Mouse (Mus musculus) heart, adult 2 months (tissue): Measurements from ENCODE around the gene Kif18b.

Experiments used
- CTCF ChIP-seq: fragments of 200-600 bp; IDR thresholded peaks from 2 replicates; pipeline ENCODE4 v1.8.1; 2022; ENCODE audit warnings: antibody characterized with exemption, mild to moderate bottlenecking, moderate library complexity
- EP300 ChIP-seq: fragments of 200-500 bp; IDR thresholded peaks from 2 replicates; pipeline ENCODE4 v1.6.1; 2011; ENCODE audit warnings: low read depth, low read length, control low read depth; ENCODE audit not compliant: insufficient read depth
- POLR2A ChIP-seq: fragments of 200-500 bp; IDR thresholded peaks from 2 replicates; pipeline ENCODE4 v1.6.1; 2011; ENCODE audit warnings: mild to moderate bottlenecking, low read depth, low read length, control low read depth; ENCODE audit not compliant: insufficient read depth

DNA sequence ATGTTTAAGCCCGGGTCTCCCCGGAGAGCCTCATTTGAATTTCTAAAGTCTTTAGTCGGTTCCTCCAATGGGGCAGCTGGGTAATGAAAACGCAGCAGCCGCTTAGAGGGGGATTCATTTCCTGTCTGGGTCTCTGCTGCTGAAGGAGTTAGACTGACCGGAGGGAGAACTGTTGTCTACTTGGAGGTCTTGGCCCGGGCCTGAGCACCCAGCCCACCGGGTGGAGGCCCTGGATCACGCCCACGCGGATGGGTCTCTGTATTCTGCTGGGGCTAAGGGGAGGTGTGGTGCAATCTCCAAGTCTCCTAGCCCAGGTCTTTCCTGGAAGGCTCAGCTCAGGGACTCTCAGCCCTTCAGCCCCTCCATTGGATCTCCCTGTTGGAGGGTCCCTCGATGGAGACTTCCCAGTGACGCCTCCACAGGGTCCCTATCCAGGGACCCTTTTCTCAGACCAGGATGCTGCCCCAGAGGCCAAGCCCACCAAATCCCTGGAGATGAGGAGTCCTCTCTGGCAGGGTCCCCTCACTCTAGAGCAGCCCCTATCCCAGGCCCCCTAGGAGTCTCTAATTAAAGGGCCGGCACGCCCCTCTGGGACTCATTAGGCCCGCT lies 38.4 kb upstream of the Kif18b start:
- TF ChIP-seq CTCF = no peak
- no peak for TF ChIP-seq POLR2A
- no peak for TF ChIP-seq EP300
